Mouse (Mus musculus) liver, adult 2 months (tissue): ENCODE data around the gene Cacng3. TPM values are rescaled to one million over a fixed set of nuclear protein-coding genes. Genes with fewer than 3 reads are reported as not detected.

Experiments
- DNase-seq: peaks from one replicate; pipeline ENCODE4 v3.0.0-alpha.2; 2011; ENCODE audit warnings: low read depth, low spot score; ENCODE audit errors: extremely low read depth
- H3K27ac ChIP-seq: fragments of 200-500 bp; replicated peaks from 2 replicates; pipeline ENCODE4 v1.5.1; 2012; ENCODE audit warnings: low read depth, mild to moderate bottlenecking, control low read depth, inconsistent platforms, low read length; ENCODE audit not compliant: insufficient read depth
- H3K27me3 ChIP-seq: fragments of 200-500 bp; 2 replicates; pipeline ENCODE4 v1.6.1; 2012; ENCODE audit warnings: mild to moderate bottlenecking, moderate library complexity, low read length, inconsistent platforms; ENCODE audit not compliant: control insufficient read depth, insufficient read depth
- H3K36me3 ChIP-seq: fragments of 200-500 bp; 2 replicates; pipeline ENCODE4 v1.6.1; 2012; ENCODE audit warnings: low read length, inconsistent platforms; ENCODE audit not compliant: control insufficient read depth, insufficient read depth
- H3K4me1 ChIP-seq: fragments of 200-500 bp; 2 replicates; pipeline ENCODE4 v1.6.1; 2011; ENCODE audit warnings: low read length; ENCODE audit not compliant: control insufficient read depth, insufficient read depth
- H3K4me3 ChIP-seq: fragments of 200-500 bp; 2 replicates; pipeline ENCODE4 v1.5.1; 2011; ENCODE audit warnings: low read depth, mild to moderate bottlenecking, control low read depth, low read length, moderate library complexity; ENCODE audit not compliant: insufficient read depth
- H3K79me2 ChIP-seq: fragments of 200-500 bp; 2 replicates; pipeline ENCODE4 v1.6.1; 2012; ENCODE audit warnings: inconsistent platforms, mild to moderate bottlenecking, low read length, moderate library complexity; ENCODE audit not compliant: control insufficient read depth, insufficient read depth
- H3K9ac ChIP-seq: fragments of 200-500 bp; 2 replicates; pipeline ENCODE4 v1.6.1; 2012; ENCODE audit warnings: low read depth, mild to moderate bottlenecking, control low read depth, inconsistent platforms, low read length
- CTCF ChIP-seq: fragments of 200-500 bp; IDR thresholded peaks from 2 replicates; pipeline ENCODE4 v1.5.1; 2011; ENCODE audit warnings: low read depth, low read length, control low read depth
- POLR2A ChIP-seq: fragments of 200-500 bp; IDR thresholded peaks from 2 replicates; pipeline ENCODE4 v1.6.1; 2011; ENCODE audit warnings: low read length, control low read depth; ENCODE audit not compliant: insufficient read depth; ENCODE audit errors: extremely low read depth
- WGBS: fragments of 180-500 bp; shearing (Covaris S2); methylation state at CpG from one replicate; pipeline ENCODE4 v1.1.7; 2018; 5-methylcytosine and 5-hydroxymethylcytosine counted together
- polyA plus RNA-seq: library from polyadenylated mRNA; depleted of rRNA; stranded (reverse); fragments of >200 nt; gene quantifications from 2 replicates; pipeline ENCODE4 v1.2.3, GENCODE M21; 2012; rRNA removed
- total RNA-seq: library from RNA; depleted of rRNA; stranded (reverse); fragments of >200 nt; gene quantifications from 2 replicates; pipeline ENCODE4 v1.2.3, GENCODE M21; 2014; rRNA removed

Gene Cacng3
- total RNA-seq (not detected in 2 replicates), polyA plus RNA-seq (not detected in 2 replicates)

- DNase-seq, result no peak
- no peak within 1 kb of the TSS for H3K27ac ChIP-seq
- no peak within 1 kb of the TSS for H3K4me3 ChIP-seq
- H3K4me1 ChIP-seq, result peaks cover 5% of the 10 kb centered on the region; the same call in 1 of the 2 replicates
- H3K9ac ChIP-seq, result no peak within 1 kb of the TSS
- TF ChIP-seq POLR2A, result no peak
- TF ChIP-seq CTCF, result no peak
- WGBS, result 17% methylated on average over 13 of the region's 13 CpGs
- H3K36me3 ChIP-seq, result no peaks in the 10 kb centered on the region
- H3K79me2 ChIP-seq, result no peaks in the 10 kb centered on the region
- no peaks in the 10 kb centered on the region for H3K27me3 ChIP-seq
These were observed at the start of gene Cacng3 for GRCm38 (mm10) chr7:122670442-122670872. Gene Cacng3 (plus strand): TSS chr7:122670492.

- H3K27ac ChIP-seq, result no peak overlapping the region
- no peaks in the 10 kb centered on the region for H3K4me1 ChIP-seq
- no peak overlapping the region for H3K9ac ChIP-seq
- no peaks in the 10 kb centered on the region for H3K79me2 ChIP-seq
- WGBS, result 60% methylated on average over 9 of the region's 9 CpGs
- H3K4me3 ChIP-seq, result no peak overlapping the region
- TF ChIP-seq POLR2A (no peak), CTCF (no peak)
- H3K36me3 ChIP-seq, result no peaks in the 10 kb centered on the region
- DNase-seq, result no peak
- H3K27me3 ChIP-seq, result no peaks in the 10 kb centered on the region
These were observed 48.0 kb upstream of the Cacng3 start for GRCm38 (mm10) chr7:122622125-122622774.

- TF ChIP-seq POLR2A, result no peak
- TF ChIP-seq CTCF, result peak; percentile 40; the same call in 1 of the 2 replicates
- Histone ChIP-seq H3K4me1 (no peaks in the 10 kb centered on the region), H3K27ac (no peak overlapping the region), H3K9ac (no peak overlapping the region), H3K27me3 (no peaks in the 10 kb centered on the region), H3K36me3 (no peaks in the 10 kb centered on the region), H3K4me3 (no peak overlapping the region), H3K79me2 (no peaks in the 10 kb centered on the region)
- DNase-seq, result no peak
- WGBS, result 65% methylated on average over 1 of the region's 1 CpGs
These were observed 46.5 kb upstream of the Cacng3 start for GRCm38 (mm10) chr7:122623753-122624152.

GRCm38 (mm10) chr7:122628050-122628449, 42.2 kb upstream of the Cacng3 start:
- WGBS, result 92% methylated on average over 5 of the region's 5 CpGs
- no peak overlapping the region for H3K27ac ChIP-seq
- no peaks in the 10 kb centered on the region for H3K36me3 ChIP-seq
- no peak overlapping the region for H3K4me3 ChIP-seq
- no peak for DNase-seq
- TF ChIP-seq POLR2A (no peak), CTCF (no peak)
- no peak overlapping the region for H3K9ac ChIP-seq
- 0 out of 2 replicates have a peak, but pooled peaks cover 2% of the 10 kb centered on the region for H3K4me1 ChIP-seq
- H3K79me2 ChIP-seq, result no peaks in the 10 kb centered on the region
- H3K27me3 ChIP-seq, result no peaks in the 10 kb centered on the region

GRCm38 (mm10) chr7:122630386-122630785, 39.9 kb upstream of the Cacng3 start:
- Histone ChIP-seq H3K79me2 (no peaks in the 10 kb centered on the region), H3K9ac (no peak overlapping the region), H3K4me3 (no peak overlapping the region), H3K27me3 (no peaks in the 10 kb centered on the region), H3K4me1 (0 out of 2 replicates have a peak, but pooled peaks cover 4% of the 10 kb centered on the region), H3K27ac (no peak overlapping the region), H3K36me3 (no peaks in the 10 kb centered on the region)
- 80% methylated on average over 2 of the region's 2 CpGs for WGBS
- DNase-seq, result no peak
- TF ChIP-seq CTCF, result no peak
- no peak for TF ChIP-seq POLR2A

- Histone ChIP-seq H3K27me3 (no peaks in the 10 kb centered on the region), H3K4me3 (no peak overlapping the region), H3K36me3 (no peaks in the 10 kb centered on the region), H3K79me2 (no peaks in the 10 kb centered on the region), H3K27ac (no peak overlapping the region; the same call in 1 of the 2 replicates), H3K4me1 (0 out of 2 replicates have a peak, but pooled peaks cover 4% of the 10 kb centered on the region), H3K9ac (no peak overlapping the region)
- TF ChIP-seq CTCF (no peak), POLR2A (no peak)
- DNase-seq, result no peak
- 60% methylated on average over 3 of the region's 3 CpGs for WGBS
These were observed 39.1 kb upstream of the Cacng3 start for GRCm38 (mm10) chr7:122631151-122631550.
